Mouse (Mus musculus) frontal cortex, postnatal 10 days (tissue): ENCODE measurements around the gene Nfic.

Experiments used
- DNase-seq, 2 experiments: peaks; one replicate each; pipeline ENCODE4 v3.0.0; 2022; ENCODE audit warnings: low spot score in 2 of 2, mixed read lengths in 1 of 2

Nfic gene

DNA sequence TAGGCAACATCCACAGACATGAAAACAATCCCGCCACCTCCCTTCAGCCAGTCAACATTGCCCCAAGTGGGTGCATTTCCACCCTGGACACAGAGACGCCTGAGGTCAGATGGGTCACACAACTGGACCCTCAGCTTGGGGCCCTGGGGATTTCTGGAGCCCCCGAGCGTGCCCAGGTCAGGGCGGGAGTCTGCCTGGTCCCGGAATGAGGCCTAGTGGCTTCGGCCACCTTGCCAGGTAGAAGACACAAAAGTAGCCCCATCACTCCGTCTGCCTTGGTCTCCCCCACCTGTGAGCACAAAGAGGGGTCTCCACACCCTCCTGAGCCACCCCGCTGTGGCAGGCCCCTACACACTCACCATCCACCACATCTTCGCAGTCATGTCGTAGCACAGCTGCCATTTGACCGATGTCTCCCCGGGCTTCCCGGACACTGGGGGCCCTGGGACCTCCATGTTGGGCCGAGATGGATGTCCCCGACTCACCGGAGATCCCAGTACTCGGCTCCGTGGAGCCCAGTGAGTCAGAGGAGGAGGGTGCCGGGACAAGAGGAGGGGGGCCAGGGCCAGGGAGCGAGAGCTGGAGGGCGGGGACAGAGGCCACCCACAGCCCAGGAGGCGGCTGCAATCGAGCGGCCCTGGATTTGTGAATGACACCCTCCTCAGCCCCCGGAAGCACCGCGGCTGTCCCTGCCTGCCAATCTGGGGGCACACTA, at the start of gene Nfic:
Gene Nfic, minus strand, starts transcription at position 455 of the 715 bp plus-strand sequence.
- peak in 1 of 2 experiments; percentile 6 for DNase-seq

- DNase-seq = peak; percentile 74 to 87
These were observed 47.2 kb upstream of the Nfic start for GRCm38 (mm10) chr10:81502658-81503057.

DNA sequence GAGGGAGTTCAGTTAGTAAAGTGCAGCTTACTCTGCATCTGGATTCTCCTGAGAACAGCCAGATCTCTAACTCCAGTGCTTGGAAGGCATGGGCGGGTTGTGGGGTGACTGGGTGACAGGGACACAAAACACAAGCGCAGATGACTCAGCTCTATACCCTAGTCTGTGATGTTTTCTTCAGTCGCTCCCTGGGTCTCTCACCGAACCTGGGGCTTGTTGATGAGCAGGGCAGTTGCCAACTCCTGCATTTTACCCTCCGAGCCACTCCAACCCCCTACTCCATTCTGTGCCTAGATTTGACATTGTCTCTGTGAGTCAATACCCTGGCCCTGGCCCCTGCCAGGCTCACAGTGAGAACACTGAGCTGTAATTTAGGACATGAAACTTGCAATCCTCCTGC, 46.4 kb upstream of the Nfic start:
- no peak for DNase-seq

GRCm38 (mm10) chr10:81500032-81500431, 44.6 kb upstream of the Nfic start, which contains the start of gene S1pr4:
TSS of gene S1pr4 (minus strand) at chr10:81500132.
- no peak for DNase-seq

DNA sequence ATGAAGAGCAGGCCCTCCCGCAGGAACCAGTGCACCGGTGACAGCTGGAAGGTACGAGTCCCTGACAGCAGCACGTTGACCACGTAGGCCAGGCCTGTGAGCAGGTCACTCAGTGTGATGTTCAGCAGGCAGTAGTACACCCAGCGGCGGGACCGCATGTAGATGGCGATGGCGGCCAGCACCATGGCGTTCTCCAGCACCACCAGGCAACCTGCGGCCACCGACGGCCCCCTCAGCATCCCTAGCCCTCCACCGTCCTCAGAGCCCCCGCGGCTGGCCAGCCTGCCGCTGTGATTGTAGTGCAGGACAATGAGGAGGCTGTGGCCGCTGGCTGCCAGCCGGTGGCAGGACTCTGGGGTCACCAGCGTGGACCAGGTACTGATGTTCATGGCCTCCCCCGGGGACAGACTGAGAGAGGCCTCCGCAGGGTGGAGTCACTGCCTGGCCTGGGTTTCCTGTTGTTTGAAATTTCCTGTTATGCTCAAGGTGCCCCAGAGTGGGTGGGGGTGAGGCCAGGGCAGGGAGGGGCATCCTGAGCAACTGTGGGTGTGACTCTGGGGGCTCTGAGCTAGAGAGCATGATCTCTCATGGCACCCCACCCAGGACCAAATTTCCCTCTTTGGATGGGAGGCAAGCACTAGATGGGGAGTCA, 43.9 kb upstream of the Nfic start:
- no peak for DNase-seq

GRCm38 (mm10) chr10:81498316-81499249, 43.1 kb upstream of the Nfic start:
- no peak for DNase-seq

- DNase-seq = no peak
These were observed 42.2 kb upstream of the Nfic start for GRCm38 (mm10) chr10:81497401-81498270.

GRCm38 (mm10) chr10:81496969-81497368, 41.5 kb upstream of the Nfic start:
- DNase-seq = no peak

GRCm38 (mm10) chr10:81496264-81496901, 40.9 kb upstream of the Nfic start, which contains the start of gene Ncln:
TSS of gene Ncln (minus strand) at chr10:81496392.
- DNase-seq = peak; percentile 96 to 98

DNA sequence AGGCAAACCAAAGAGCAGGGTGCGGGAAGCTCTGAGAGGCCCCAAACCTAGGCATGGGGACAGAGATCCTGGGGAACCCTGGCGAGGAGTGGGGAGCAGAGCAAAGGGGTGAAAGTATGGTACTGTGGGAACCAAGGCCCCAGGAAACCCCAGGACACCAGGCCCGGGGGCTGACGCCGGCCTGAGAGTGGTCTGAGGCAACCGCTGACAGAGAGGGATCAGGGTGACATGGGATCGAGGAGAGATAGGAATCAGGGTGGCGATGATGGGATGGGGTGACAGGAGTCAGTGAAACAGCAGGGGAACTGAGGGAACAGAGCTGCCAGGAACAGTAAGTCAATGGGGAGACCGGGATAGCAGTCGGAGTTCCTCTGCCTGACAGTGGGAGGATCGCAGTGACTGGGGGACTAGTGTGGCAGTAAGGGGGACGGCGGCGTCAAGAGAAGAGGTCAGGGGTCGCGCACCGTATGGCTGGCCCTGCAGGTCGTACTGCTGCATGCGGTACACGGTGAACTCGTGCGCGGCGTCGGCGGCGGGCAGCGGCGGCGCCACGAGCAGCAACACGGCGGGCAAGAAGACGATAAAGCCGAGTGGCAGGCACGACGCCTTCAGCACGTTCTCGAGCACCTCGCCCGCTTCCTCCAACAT, 40.3 kb upstream of the Nfic start:
- DNase-seq = no peak

DNA sequence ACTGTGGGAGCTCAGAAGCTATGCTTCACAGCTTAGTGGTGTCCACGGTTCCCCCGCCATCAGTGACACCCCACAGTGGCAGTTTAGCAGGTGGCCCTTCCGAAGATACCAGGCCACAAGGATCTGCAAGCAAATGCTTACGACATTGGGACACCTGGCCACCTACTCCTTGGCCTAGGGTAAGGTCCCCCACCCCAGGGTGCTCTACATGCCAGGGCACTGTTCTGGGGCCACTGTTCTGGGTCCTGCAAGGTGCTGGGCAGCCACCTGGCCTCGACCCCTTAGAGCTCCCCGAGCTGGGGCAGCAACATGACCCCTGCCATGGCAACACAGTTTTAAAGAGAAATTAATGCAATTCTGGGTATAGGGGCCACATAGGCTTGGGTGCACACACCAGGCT, 39.7 kb upstream of the Nfic start:
- no peak for DNase-seq

GRCm38 (mm10) chr10:81494260-81495041, 39.0 kb upstream of the Nfic start:
- DNase-seq = no peak

DNA sequence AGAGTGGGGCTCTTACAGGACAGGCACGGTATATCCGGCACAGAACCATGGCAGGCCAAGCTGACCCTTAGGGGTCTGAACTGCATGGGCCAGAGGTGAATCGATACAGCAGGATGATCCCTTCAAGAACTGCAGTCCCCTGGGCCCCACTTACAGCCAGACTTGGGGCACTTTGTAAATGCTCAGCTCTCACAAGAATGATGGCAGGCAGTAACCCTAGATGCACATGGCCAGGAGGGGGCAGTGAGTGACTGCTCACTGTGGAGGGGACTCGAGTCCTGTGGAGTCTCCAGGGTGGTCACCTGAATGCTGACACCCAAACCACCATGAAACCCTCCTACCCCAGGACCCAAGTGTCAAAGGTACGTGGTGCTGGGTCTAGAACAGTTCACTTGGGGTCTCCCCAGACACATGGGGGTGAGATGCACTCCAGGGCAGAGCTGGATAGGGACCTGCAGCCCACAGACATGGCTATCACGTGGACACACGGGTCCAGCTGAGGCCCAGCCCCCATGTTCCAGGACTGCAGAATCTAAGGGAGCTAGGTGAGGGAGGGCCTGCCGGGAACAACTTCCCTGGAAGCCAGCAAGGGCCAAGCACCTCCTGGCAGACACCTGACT, 38.3 kb upstream of the Nfic start:
- no peak for DNase-seq

GRCm38 (mm10) chr10:81492606-81493240, 37.3 kb upstream of the Nfic start:
- peak in 1 of 2 experiments; percentile 11 for DNase-seq

- DNase-seq = no peak
These were observed 35.6 kb upstream of the Nfic start for GRCm38 (mm10) chr10:81491018-81491417.

GRCm38 (mm10) chr10:81489941-81490340, 34.5 kb upstream of the Nfic start:
- DNase-seq = no peak

GRCm38 (mm10) chr10:81488081-81488480, 32.6 kb upstream of the Nfic start:
- DNase-seq = no peak

DNA sequence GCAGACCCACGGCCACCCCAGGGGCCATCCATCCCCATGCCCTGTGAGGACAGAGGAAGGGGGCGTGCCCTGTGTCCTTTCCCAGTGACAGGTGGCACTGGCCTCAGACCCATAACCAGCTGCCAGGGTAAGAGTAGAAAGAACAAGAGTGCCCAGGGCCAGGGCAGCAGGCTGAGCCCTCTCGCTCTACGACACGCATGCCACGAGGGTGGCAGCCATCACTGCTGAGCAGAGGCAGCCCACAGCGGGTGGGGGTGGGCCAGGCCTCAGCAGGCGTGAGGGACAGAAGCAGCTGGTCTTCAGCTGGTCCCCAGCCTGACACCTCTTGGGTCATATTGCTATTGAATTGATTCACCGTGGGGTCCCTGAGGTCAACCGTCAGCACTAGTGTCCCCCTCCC, 31.1 kb upstream of the Nfic start:
- DNase-seq = no peak
